Mouse (Mus musculus): ENCODE data around the gene Klhl32.
A peak's percentile ranks its signal among the peaks of the same experiment; 100 is the strongest.

The Klhl32 gene

DNA sequence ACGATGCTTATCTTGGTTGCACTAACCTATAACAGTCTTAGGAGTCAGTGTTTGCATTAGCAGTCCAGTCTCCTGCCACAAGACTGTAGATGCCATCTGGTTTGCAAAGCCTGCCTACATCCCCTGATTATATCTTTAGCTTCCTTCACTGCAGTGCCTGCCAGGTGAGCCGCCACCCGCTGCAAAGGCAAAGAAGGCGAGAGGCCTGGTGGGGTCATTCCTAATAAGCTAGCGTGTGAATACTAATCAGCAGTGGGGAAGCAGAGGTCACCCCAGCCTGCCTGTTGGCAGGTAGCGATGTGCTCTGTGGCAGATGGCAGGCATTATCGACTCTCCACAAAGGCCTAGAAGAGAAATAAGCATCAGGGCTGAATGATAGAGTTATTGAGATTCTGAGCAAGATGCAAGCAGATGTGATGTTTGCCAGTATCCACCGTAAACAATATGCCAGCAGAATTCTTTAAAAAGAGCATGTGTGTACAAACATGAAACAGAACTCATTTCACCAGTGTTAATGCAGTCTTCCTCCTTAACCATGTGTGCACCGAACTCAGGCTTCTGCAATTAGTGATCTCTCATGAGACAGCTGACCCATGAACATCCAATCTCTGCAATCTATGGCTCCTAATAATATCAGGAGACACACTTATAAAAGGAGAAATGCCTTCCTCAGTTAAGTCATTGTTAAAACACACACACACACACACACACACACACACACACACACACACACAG, 219.6 kb downstream of the Klhl32 start:
- no peak for DNase-seq (ENCODE audit: low spot score in 2 of 2)

- no peak for DNase-seq (ENCODE audit: low spot score in 2 of 2)
These were observed 220.5 kb downstream of the Klhl32 start for GRCm38 (mm10) chr4:24630430-24630829.

DNA sequence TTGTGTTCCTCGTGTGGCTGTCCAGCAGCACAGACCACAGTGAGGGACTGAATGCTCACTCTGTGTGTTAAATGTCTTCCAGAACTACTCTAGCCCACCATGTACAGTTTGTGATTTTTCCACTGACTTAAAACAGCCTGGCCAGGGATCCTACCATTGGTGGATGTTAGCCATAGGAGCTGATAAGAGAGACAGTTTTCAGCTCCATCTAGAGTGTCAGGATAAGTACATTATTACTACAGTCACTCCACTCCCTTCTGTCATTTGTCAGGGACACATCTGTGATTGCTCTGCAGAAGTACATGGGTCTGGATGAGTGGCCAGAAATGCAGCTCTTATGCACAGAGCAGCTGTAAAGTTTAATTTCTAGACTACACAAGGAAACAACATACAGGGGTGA, 223.1 kb downstream of the Klhl32 start:
- DNase-seq (ENCODE audit: low spot score in 2 of 2), result no peak

- no peak for DNase-seq (ENCODE audit: low spot score in 2 of 2)
These were observed 224.2 kb downstream of the Klhl32 start for GRCm38 (mm10) chr4:24626686-24627085.

DNA sequence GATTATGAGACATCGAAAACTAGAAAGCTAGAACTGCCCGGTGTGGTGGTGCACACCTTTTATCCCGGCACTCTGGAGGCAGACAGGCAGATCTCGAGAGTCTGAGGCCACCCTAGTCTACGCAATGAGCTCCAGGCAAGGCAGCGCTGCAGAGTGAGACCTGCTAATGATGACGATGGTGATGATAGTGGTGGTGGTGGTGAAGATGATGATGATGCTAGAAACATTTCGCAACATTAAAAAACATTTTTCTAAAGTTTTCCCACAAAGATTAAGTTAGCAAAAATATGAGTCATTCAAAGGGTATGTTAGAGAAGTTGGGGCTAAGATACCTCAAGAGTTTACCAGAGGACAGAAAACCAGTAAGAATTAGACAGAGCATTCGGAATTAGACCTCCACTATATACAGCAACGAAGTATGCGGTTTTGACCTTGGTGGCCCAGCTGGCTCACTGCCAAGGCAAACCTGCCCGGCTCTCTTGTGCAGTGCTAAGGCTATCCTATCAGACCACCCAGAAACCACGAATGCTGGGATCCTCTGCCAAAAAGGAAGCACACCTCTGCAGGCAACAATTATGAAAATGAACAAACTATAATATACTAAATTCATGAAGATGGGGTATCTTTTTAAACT, 224.9 kb downstream of the Klhl32 start:
- no peak for DNase-seq (ENCODE audit: low spot score in 2 of 2)

GRCm38 (mm10) chr4:24621422-24622187, 229.3 kb downstream of the Klhl32 start:
- DNase-seq (ENCODE audit: low spot score in 2 of 2), result no peak

DNA sequence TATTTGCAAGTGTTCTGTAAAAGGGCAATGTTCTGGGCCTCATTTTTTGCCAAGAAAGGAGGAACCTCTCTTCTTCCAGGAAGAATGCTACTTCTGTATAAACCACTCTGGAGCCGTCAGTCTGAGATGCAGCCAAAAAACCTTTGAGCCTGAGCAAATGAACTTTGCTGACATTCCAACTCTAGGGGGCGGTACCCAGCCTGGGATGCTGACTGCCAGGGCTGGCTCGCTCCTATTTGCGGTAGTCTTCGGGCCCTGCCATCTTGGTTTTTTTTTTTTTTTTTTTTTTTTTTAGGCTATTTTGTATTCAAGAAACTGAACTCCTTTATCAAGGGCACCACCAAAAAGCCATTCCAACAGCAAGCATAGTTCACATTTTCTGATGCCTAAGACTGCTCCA, 230.5 kb downstream of the Klhl32 start:
- DNase-seq (ENCODE audit: low spot score in 2 of 2), result no peak

DNA sequence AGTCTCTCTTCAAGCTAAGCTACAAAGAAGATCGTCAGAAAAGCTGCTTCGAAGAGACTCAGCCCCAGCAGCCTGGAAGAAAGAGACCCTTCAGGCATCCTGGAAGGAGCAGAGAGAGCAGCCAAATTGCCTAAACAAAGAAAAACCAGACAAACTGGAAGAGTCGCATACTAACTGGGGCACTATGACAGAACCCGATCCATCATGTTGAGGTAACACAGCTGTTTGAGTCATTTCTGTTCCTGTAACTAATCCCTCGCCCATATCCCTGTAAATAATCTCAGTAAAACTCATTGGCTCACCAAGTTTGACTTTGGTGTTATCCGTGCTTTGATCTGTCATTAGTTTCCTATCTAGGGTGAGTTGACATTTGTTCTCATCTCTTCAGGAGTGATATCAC, 230.9 kb downstream of the Klhl32 start:
- DNase-seq (ENCODE audit: low spot score in 2 of 2), result no peak

DNA sequence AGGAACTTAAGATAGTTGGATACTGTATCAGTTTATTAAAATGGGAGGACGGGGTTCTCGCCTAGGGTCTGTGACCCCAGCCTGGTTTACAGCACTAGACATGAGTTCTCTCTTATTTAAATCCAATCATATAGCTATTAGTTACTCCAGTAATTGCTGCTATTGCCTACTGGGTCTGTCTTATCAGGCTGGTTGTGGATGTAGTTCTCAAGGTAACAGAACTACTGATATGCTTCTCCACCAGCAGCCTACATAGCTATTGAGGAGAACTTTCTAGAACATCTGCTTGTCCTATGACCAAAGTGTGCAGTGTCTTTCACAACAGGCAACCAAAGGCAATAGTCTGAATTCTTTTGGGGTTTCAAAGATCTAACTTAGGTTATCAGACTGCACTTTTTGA, 241.4 kb downstream of the Klhl32 start:
- no peak for DNase-seq (ENCODE audit: low spot score in 2 of 2)

DNA sequence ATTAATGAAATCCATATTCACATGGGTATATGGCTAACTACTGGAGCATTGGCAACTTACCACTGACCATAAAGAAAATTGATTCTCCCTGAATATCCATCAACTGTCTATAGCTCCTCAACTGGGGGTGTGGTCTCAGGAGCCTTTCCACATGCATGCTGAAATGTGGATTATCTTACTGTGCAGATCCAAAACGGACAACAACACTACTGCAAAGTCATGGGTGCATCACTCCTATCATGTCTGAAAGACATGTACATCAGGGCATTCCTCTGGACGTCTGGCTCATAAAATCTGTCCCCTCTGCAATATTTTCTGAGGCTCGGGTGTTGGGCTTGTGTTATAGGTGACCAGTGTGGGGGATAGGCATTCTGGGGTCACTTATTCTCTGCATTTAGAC, 241.8 kb downstream of the Klhl32 start:
- DNase-seq (ENCODE audit: low spot score in 2 of 2), result no peak

DNA sequence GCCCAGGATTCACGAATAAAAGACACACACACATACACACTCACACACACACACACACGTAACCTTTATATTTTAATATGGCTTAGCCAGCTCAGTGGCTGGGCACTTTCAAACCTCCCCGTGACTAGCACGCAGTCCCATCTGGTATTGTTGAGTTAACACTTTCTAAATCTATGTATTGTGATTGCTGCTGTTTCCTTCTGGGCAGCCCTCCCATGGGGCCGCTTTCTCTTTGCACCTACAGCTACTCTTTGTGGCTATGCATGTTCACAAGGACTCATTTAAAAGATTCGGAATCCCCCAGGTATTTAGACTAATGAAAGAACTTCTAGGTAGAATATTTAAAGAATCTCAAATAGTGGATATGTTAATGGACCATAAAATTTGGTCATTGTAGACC, 249.2 kb downstream of the Klhl32 start:
- no peak for DNase-seq (ENCODE audit: low spot score in 2 of 2)

DNA sequence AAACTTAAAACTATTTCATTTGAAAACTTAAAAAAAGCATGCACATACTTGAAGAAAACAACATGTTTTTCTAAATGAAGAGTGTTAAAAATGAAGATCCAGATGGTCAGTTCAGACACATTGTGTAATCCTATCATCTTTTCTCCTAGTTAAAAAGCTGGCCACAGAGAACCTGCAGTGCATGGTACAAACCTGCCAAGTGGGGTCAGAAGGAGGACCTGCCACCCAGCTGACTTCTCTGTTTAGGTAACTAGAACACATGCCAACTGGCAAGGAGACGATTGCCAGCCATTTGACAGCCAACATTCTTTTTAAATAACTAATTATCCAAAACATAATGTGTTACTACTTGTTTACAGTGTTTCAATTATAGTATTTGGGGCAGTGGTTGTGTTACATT, 252.3 kb downstream of the Klhl32 start:
- DNase-seq (ENCODE audit: low spot score in 2 of 2), result no peak

- DNase-seq (ENCODE audit: low spot score in 2 of 2), result no peak
These were observed 253.8 kb downstream of the Klhl32 start for GRCm38 (mm10) chr4:24596942-24597611.

DNA sequence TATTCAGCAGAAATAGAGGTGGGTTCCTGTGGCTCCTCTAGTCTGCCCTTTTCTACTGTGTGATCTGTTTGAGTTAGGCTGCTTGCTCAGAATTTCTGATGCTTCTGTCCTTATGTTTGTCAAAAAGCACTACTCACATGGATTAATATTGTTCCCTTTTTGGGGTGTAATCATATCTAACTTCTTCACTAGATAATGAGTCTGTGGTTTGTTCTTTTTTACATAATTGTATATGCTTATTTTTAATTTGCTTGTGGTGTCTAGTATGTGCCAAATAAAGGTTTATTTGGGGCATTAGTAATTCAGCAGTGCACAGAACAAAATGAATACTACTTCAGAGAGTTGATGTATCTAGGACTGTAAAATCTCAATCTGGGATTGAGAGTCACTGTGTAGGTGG, 256.1 kb downstream of the Klhl32 start:
- no peak for DNase-seq (ENCODE audit: low spot score in 2 of 2)

DNA sequence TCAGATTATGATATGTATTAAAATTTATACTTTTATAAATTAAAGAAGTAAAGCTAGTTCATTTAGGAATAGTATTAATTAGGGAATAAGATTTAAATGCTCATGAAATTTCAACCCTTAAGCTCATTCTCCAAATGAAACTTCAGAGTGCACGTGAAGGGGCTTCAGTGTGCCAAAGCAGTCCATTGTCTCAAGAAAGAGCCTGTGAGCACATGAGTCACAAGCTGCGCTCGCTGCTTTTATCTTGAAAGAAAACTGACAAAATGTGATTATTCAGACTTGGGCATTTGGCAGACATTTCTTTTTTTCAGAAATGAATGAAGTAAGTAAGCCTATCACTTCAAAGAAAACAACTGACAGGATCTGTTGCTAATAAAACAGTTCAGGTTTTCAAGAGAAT, 266.9 kb downstream of the Klhl32 start:
- no peak for DNase-seq (ENCODE audit: low spot score in 2 of 2)

- no peak for DNase-seq (ENCODE audit: low spot score in 2 of 2)
These were observed 268.6 kb downstream of the Klhl32 start for GRCm38 (mm10) chr4:24582295-24582694.

GRCm38 (mm10) chr4:24577594-24577993, 273.3 kb downstream of the Klhl32 start:
- no peak for DNase-seq (ENCODE audit: low spot score in 2 of 2)

DNA sequence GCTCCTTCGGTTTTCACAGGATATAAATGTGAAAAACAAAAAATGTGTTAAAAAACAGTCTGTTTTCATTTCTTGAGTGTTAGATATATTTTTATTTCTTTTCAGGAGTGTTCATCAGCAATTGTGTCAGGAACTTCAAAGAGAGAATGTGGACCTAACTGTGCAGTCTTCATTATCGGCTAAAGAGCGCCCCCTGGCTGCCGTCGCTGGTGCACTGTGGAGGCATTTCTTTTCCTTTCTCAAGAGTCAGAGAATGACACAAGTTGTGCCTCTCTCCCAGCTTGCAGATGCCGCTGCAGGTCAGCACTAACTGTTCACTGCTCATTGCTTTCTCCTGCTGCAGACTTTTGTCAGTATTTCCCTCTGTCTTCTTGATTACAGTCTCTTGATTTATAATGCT, 276.6 kb downstream of the Klhl32 start:
- peak; percentile 49 to 79 for DNase-seq (ENCODE audit: low spot score in 2 of 2)

- no peak for DNase-seq (ENCODE audit: low spot score in 2 of 2)
These were observed 281.9 kb downstream of the Klhl32 start for GRCm38 (mm10) chr4:24568989-24569556.

DNA sequence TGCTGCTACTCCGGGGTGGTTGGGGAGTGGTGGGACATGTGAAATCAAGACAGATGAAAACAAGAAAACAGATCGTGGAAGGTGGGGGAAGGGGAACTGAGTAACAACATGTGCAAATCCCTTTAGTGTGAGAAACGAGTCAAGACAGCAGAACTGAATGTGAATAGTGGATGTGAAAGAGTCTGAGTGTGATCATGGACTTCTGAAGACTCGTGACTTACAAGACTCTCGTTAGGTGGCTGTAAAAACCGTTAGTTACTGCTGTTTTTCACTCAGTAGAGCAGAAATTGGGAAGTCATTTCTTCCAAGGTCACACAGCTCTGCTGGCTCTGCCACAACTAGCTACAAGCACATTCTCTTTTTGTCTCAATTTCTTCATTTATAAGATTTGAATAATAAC, 282.9 kb downstream of the Klhl32 start:
- no peak for DNase-seq (ENCODE audit: low spot score in 2 of 2)

Measured in urinary bladder, postnatal 4 days (tissue).